Mouse (Mus musculus): ENCODE measurements around the gene AA792892.
"Not testable (repeated sequence)": the region's sequence is repeated elsewhere in the genome, so short reads cannot be mapped to it uniquely, and the experiment has no call there.

AA792892 gene

DNA sequence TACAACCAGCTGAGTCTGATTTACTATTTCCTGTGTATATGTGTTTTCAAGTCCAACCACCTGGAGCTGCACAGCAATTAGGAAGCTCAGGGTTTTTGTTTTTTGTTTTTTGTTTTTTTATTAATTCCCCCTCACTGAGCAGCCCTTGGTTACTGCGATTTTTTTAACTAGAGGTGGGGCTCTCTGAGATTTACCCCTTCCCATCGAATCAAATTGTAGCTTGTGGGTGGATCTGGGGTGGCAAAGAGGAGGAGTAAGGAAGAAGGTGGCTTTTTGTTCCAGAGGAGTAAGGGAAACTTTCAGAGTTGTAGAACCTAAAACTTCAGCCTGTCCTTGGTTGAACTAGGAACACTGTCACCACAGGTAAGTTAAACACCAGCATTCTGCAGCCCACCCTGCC lies at the start of gene AA792892:
TSS of gene AA792892 (plus strand) at position 301 of the 400 bp plus-strand sequence.
- not testable (repeated sequence) for DNase-seq (ENCODE audit: extremely low read depth, low read depth, low spot score)

DNA sequence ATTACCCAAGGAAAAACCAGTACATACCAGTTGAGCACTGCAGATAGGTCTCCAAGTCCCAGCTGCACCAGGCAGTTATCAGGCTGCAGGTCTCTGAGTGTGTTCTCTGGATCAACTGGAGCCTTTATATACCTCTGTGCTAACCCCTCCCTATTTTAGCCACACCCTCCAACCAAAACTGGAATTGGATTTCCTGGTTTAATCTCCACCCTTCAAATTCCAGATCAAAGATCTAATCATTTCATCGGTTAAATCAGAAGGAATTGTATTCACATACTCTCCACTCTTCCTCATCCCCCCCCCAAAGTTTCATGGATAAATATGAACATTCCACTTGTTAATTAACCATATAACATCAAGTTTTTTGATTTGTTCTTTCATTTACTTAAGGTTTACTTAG lies 32.9 kb upstream of the AA792892 start, which contains the start of gene A430089I19Rik:
TSS of gene A430089I19Rik (minus strand) at position 101 of the 400 bp plus-strand sequence.
- not testable (repeated sequence) for DNase-seq (ENCODE audit: extremely low read depth, low read depth, low spot score)

DNA sequence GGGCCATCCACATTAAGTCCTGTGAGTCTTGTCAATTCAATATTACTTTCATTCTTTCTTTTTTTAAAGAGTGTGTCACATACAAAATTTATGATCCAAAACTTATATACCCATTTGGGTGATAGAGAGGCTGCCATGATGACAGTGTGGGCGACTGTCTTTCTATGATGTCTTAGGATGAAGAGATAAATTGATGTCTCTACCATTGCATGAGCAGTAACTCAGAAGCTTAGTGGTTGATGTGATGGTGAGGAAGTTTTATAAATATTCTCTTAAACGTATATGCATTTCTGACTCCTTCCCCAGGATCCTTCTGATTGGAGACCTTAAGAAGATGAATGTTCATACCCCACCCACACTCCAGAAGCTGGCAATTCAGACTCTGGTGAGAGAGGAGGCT lies 25.4 kb upstream of the AA792892 start, which contains the start of gene Gm6502:
TSS of gene Gm6502 (plus strand) at position 301 of the 400 bp plus-strand sequence.
- not testable (repeated sequence) for DNase-seq (ENCODE audit: extremely low read depth, low read depth, low spot score)
